Mouse (Mus musculus) lung, adult 2 months (tissue): ENCODE data around the gene Tmem82.

ENCODE experiments used
- CTCF ChIP-seq: fragments of 200-500 bp; IDR thresholded peaks from 2 replicates; pipeline ENCODE4 v1.5.1; 2011; ENCODE audit warnings: mild to moderate bottlenecking, low read length, control low read depth; ENCODE audit not compliant: insufficient read depth
- POLR2A ChIP-seq: fragments of 200-500 bp; IDR thresholded peaks from 2 replicates; pipeline ENCODE4 v1.6.1; 2011; ENCODE audit warnings: low read depth, mild to moderate bottlenecking, control low read depth, low read length, borderline replicate concordance; ENCODE audit errors: extremely low read depth

- TF ChIP-seq POLR2A (no peak), CTCF (no peak)
Measured at GRCm38 (mm10) chr4:141653813-141654212, 35.4 kb upstream of the Tmem82 start.
